Mouse (Mus musculus): Measurements from ENCODE around the gene Tnfsf13b. TPM values are rescaled to one million over a fixed set of nuclear protein-coding genes. Genes with fewer than 3 reads are reported as not detected.

The Tnfsf13b gene
- polyA plus RNA-seq, 1 experiment from 2014 or later, result 0.38 TPM

DNA sequence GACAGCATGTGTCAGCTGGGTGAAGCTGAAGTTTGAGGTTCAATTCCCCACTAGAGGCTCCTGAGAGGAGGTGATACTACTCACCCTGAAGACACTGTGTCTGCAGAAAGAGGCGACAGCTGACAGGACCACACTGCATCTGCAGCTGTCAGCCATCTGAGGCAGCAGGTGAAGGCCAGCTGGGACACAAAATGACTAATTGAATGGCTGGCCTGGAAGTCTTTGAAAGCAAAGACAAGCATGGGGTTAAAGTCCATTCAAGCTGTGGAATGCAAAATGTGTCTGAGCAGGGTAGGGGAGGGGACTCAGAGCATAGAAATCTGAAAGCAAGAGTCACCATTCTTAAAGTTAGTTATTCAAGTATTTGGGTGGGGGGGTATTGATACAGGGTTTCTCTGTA is 54.7 kb downstream of the Tnfsf13b start:
- no peak overlapping the region for H3K4me3 ChIP-seq (ENCODE audit: low read depth, low read length)
- no peak overlapping the region for H3K27ac ChIP-seq (ENCODE audit: low read length)
- no peaks in the 10 kb centered on the region for H3K27me3 ChIP-seq (ENCODE audit: control insufficient read depth, insufficient read depth, low read length)
- no peaks in the 10 kb centered on the region for H3K36me3 ChIP-seq (ENCODE audit: control insufficient read depth, insufficient read depth, low read length)
- H3K9ac ChIP-seq (replicated peaks; ENCODE audit: low read depth, low read length), result no peak overlapping the region
- 21% methylated on average over 1 of the region's 1 CpGs for WGBS
- H3K9me3 ChIP-seq (ENCODE audit: control insufficient read depth, low read depth, low read length), result no peaks in the 10 kb centered on the region
- peaks cover 9% of the 10 kb centered on the region; the same call in 1 of the 2 replicates for H3K4me1 ChIP-seq (ENCODE audit: control insufficient read depth, insufficient read depth, low read length)
- peak; percentile 42; the same call in 1 of the 2 replicates for ATAC-seq (ENCODE audit: insufficient number of reproducible peaks, insufficient read depth, low FRiP score, low read depth)
- no peak overlapping the region for H3K4me2 ChIP-seq (replicated peaks; ENCODE audit: low read depth, low read length)

DNA sequence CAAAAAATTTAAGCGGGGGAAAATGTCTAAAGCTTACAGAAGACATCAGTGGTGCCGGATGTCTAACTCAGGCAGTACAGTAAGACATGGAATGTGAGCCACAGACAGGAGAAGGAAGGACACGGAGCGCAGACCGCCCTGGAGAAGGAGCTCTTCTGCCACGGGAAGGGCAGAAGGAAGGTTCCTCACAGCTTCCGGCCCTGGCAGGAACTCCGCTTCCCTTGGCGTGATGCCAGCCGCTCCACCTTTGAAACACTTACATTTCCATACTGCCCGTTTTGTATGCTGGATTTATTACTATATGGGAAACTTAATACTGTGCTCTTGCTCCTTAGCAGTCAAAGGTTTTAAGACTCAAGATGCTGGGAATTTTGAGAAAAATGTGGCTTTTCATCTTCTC is 60.6 kb downstream of the Tnfsf13b start:
- Histone ChIP-seq H3K27ac (ENCODE audit: low read length) (no peak overlapping the region), H3K9ac (replicated peaks; ENCODE audit: low read depth, low read length) (no peak overlapping the region), H3K9me3 (ENCODE audit: control insufficient read depth, low read depth, low read length) (no peaks in the 10 kb centered on the region), H3K36me3 (ENCODE audit: control insufficient read depth, insufficient read depth, low read length) (no peaks in the 10 kb centered on the region), H3K4me1 (ENCODE audit: control insufficient read depth, insufficient read depth, low read length) (no peaks in the 10 kb centered on the region), H3K4me3 (ENCODE audit: low read depth, low read length) (no peak overlapping the region), H3K27me3 (ENCODE audit: control insufficient read depth, insufficient read depth, low read length) (no peaks in the 10 kb centered on the region), H3K4me2 (replicated peaks; ENCODE audit: low read depth, low read length) (no peak overlapping the region)
- WGBS, result 63% methylated on average over 11 of the region's 11 CpGs
- no peak for ATAC-seq (ENCODE audit: insufficient number of reproducible peaks, insufficient read depth, low FRiP score, low read depth)

DNA sequence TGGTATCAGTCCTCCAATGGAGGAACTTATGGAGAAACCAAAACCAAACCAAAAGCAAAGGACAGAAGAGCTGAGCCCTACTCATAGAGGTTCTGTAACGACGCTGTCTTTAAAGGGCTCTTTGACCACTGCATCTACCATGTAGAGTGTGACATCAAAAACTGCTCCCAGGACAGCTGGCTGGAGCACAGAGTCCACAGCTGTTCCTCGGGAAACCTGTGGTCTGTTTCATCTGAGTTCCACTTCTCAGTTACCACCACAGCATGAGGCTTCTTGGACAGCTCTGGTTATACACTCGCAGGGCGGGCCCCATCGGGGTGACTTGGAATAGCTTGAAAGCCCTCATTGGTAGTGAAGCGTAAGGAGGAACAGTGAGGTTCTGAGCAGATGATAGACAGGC is 61.5 kb downstream of the Tnfsf13b start:
- no peak for ATAC-seq (ENCODE audit: insufficient number of reproducible peaks, insufficient read depth, low FRiP score, low read depth)
- Histone ChIP-seq H3K27me3 (ENCODE audit: control insufficient read depth, insufficient read depth, low read length) (no peaks in the 10 kb centered on the region), H3K4me3 (ENCODE audit: low read depth, low read length) (no peak overlapping the region), H3K27ac (ENCODE audit: low read length) (no peak overlapping the region), H3K4me1 (ENCODE audit: control insufficient read depth, insufficient read depth, low read length) (no peaks in the 10 kb centered on the region), H3K36me3 (ENCODE audit: control insufficient read depth, insufficient read depth, low read length) (no peaks in the 10 kb centered on the region), H3K9ac (replicated peaks; ENCODE audit: low read depth, low read length) (no peak overlapping the region), H3K4me2 (replicated peaks; ENCODE audit: low read depth, low read length) (no peak overlapping the region), H3K9me3 (ENCODE audit: control insufficient read depth, low read depth, low read length) (no peaks in the 10 kb centered on the region)
- 91% methylated on average over 7 of the region's 7 CpGs for WGBS

DNA sequence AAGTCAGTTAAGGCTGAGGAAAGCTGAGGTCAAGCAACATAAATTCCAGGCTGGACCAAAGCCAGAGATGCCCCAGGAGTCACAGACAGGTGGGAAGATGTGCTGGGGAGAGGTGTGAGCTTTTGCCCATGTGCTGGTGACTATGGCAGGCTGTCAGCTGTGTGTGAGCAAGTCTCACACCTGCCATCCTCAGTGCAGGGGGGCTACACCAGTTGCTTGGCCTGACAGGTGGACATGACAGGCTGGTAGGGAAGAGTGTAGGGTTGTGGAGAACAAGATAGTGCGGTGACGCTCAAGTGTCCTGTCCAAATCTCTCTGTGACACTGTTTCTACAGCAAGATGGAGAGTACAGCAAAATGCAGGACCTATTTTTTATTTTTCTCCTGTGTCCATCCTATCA is 66.1 kb downstream of the Tnfsf13b start:
- no peak for ATAC-seq (ENCODE audit: insufficient number of reproducible peaks, insufficient read depth, low FRiP score, low read depth)
- 92% methylated on average over 2 of the region's 2 CpGs for WGBS
- H3K27ac ChIP-seq (ENCODE audit: low read length), result no peak overlapping the region
- H3K4me2 ChIP-seq (replicated peaks; ENCODE audit: low read depth, low read length), result no peak overlapping the region
- H3K9me3 ChIP-seq (ENCODE audit: control insufficient read depth, low read depth, low read length), result no peaks in the 10 kb centered on the region
- no peaks in the 10 kb centered on the region for H3K36me3 ChIP-seq (ENCODE audit: control insufficient read depth, insufficient read depth, low read length)
- H3K4me3 ChIP-seq (ENCODE audit: low read depth, low read length), result no peak overlapping the region
- H3K4me1 ChIP-seq (ENCODE audit: control insufficient read depth, insufficient read depth, low read length), result no peaks in the 10 kb centered on the region
- no peaks in the 10 kb centered on the region for H3K27me3 ChIP-seq (ENCODE audit: control insufficient read depth, insufficient read depth, low read length)
- H3K9ac ChIP-seq (replicated peaks; ENCODE audit: low read depth, low read length), result no peak overlapping the region

Other genes starting within 250 kb of the Tnfsf13b start
- gene Fam155a, start 235.3 kb upstream of the Tnfsf13b start, polyA plus RNA-seq (2014; fragmentation: Nextera tagmentation; extraction: Ambion mirVana), result 2.1 and 2.2 TPM in 2 replicates
- not detected in 2 replicates for gene Gm10217, start 142.2 kb upstream of the Tnfsf13b start, polyA plus RNA-seq (2014; fragmentation: Nextera tagmentation; extraction: Ambion mirVana)
- 6.2 and 6.5 TPM in 2 replicates for gene Lig4, start 28.8 kb upstream of the Tnfsf13b start, polyA plus RNA-seq (2014; fragmentation: Nextera tagmentation; extraction: Ambion mirVana)
- 21.3 and 23.3 TPM in 2 replicates for gene Abhd13, start 28.8 kb upstream of the Tnfsf13b start, polyA plus RNA-seq (2014; fragmentation: Nextera tagmentation; extraction: Ambion mirVana)
- gene Myo16, start 147.4 kb downstream of the Tnfsf13b start, polyA plus RNA-seq (2014; fragmentation: Nextera tagmentation; extraction: Ambion mirVana), result 5.1 and 6.4 TPM in 2 replicates

Data from stomach, embryonic 14.5 days (tissue).